Mouse (Mus musculus): ENCODE data around the gene Myl6. TPM values are rescaled to one million over a fixed set of nuclear protein-coding genes. Genes with fewer than 3 reads are reported as not detected.
A peak's percentile ranks its signal among the peaks of the same experiment; 100 is the strongest.
"Not testable (repeated sequence)": the region's sequence is repeated elsewhere in the genome, so short reads cannot be mapped to it uniquely, and the experiment has no call there.

The Myl6 gene
- total RNA-seq, 2 experiments from 2014 or later: 499 to 509 TPM

DNA sequence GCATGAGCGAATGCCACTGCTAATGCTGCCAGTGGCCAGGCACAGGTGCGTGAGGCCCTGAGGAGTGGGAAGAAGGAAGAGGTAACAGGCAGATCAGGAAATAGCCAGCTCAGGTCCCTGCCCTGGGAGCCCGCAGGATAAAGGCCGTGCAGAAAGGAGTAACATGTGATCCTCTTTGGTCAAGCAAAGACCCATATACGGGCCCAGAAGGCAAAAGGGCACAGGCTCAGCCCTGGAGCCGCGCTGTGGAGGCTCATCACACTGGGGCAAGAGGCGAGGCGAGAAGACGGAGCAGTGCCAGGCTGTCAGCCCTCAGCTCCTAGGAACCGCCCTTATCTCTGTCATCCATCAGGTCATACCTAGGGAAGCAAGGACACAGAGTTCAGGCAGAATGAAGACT is 16.4 kb upstream of the Myl6 start:
- intact Hi-C loops (cut with DNase I): no loop called here

GRCm38 (mm10) chr10:128509831-128510230 is 15.9 kb upstream of the Myl6 start:
- intact Hi-C loops (cut with DNase I): no loop called here
- DNase-seq: no peak

More for the DNA sequence above, 16.4 kb upstream of the Myl6 start:
- DNase-seq: no peak

DNA sequence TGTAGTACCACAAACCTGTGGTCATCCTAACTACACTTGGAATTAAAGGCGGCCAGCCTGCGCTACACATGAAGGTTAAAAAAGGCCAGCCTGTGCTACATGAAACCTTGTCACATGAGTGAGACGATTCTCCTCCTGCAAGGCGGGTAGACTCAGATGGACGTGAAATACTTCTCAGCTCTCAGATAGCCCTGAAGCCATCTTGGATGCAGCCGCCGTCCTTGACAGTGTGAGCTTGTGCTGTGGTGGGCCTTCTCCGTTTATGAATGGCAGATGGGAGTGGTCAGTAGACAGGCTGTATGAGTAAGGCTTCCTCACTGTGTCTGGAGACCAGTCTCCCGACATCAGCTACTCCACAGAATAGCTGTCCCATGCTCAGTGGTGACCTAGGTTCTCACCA is 15.3 kb upstream of the Myl6 start:
- intact Hi-C loops (cut with DNase I): no loop called here
- no peak for DNase-seq

DNA sequence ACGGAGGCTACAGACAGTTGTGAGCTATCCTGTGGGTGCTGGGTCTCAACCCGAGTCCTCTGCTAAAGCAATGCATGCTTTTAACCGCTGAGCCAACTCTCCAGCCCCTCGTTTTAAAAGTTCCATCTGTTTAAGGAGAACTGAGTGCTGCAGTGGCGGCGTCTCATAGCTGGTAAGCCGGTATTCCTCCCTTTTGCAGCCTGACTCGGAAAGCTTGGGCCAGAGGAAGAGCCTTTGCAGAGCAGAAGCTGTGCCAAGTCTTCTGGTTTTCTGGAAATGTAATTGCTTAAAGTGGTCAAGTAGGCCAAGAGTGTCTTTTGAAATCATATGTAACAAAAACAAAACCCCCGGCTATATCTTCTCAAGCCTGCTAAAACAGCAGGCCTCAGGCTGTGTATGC is 14.3 kb upstream of the Myl6 start:
- intact Hi-C loops (cut with DNase I): no loop called here
- no peak for DNase-seq

- DNase-seq: no peak
- intact Hi-C loops (cut with DNase I): no loop called here
Measured at GRCm38 (mm10) chr10:128505974-128506373, 12.0 kb upstream of the Myl6 start.

DNA sequence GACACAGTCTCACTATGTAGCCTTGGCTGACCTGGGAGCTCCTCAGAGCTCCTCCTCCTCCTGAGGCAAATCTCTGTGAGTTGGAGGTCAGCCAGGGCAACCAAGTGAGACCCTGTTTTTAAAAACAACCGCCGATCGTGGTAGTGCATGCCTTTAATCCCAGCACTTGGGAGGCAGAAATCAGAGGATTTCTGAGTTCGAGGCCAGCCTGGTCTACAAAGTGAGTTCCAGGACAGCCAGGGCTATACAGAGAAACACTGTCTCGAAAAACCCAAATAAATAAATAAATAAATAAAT is 11.4 kb upstream of the Myl6 start:
- intact Hi-C loops (cut with DNase I): not testable (repeated sequence)

GRCm38 (mm10) chr10:128504641-128505370 is 10.9 kb upstream of the Myl6 start:
- intact Hi-C loops (cut with DNase I): no loop called here
- no peak for DNase-seq

More for the DNA sequence above, 11.4 kb upstream of the Myl6 start:
- not testable (repeated sequence) for DNase-seq

GRCm38 (mm10) chr10:128504012-128504411 is 10.1 kb upstream of the Myl6 start:
- intact Hi-C loops (cut with DNase I): no loop called here

DNA sequence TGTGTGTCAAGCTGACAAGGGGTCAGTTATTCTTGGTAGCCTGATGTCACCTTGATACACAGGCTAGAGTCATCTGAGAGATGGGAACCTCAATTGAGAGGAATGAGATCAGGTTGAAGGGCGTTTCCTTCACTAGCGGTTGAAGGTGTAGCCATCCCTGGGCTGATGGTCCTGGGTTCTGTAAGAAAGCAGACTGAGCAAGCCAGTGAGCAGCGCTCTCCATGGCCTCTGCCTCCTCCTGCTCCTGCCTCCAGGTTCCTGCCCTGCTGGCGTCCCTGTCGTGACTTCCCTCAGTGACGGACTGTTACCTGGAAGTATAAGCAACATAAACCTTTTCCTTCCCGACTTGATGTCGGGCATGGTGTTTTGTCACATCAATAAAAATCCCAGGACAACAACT is 9.6 kb upstream of the Myl6 start:
- no peak for DNase-seq
- intact Hi-C loops (cut with DNase I): no loop called here

More at GRCm38 (mm10) chr10:128504012-128504411, 10.1 kb upstream of the Myl6 start:
- DNase-seq: no peak

- DNase-seq: no peak
- intact Hi-C loops (cut with DNase I): no loop called here
Measured at GRCm38 (mm10) chr10:128502341-128502740, 8.4 kb upstream of the Myl6 start.

DNA sequence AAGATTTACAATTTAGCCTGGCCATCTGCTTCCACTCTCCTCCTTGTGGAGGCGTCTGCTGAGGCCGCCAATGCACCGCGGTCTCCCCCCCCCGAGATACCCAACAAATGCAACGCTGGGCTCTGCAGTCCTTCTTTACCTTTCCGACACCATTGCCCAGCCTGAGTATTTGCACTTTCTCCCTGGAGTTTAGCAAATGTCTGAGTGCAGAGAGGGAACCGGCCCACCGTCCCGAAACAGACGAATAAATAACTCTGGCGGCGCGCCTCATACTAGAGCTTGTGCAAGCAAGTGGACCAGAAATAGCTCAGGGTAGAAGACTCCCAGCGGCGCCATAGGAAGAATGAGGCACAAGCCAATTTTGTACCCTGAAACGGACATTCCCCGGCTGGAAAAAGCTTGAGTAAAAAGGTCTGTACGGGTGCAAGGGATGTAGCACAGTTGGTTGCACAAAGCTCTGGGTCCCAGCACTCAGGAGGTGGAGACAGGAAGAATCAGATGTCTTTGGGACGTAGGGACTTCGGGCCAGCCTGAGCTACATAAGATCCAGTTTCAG is 5.2 kb upstream of the Myl6 start:
- peak; percentile 46 for DNase-seq
- intact Hi-C loops (cut with DNase I): no loop called here

- intact Hi-C loops (cut with DNase I): no loop called here
- peak; percentile 96 for DNase-seq
Measured at GRCm38 (mm10) chr10:128498590-128498989, 4.6 kb upstream of the Myl6 start, which contains the start of gene Myl6b. Gene Myl6b (minus strand): TSS chr10:128498685.

- no peak for DNase-seq
- intact Hi-C loops (cut with DNase I): no loop called here
Measured at GRCm38 (mm10) chr10:128497134-128497737, 3.3 kb upstream of the Myl6 start.

GRCm38 (mm10) chr10:128496509-128497077 is 2.6 kb upstream of the Myl6 start:
- intact Hi-C loops (cut with DNase I): no loop called here
- no peak for DNase-seq

GRCm38 (mm10) chr10:128495903-128496302 is 2.0 kb upstream of the Myl6 start:
- no peak for DNase-seq
- intact Hi-C loops (cut with DNase I): no loop called here

- no peak for DNase-seq
- intact Hi-C loops (cut with DNase I): no loop called here
Measured at GRCm38 (mm10) chr10:128495270-128495669, 1.3 kb upstream of the Myl6 start.

- intact Hi-C loops (cut with DNase I): no loop called here
- DNase-seq: no peak
Measured at GRCm38 (mm10) chr10:128494667-128495245, 811 bp upstream of the Myl6 start.

GRCm38 (mm10) chr10:128493319-128493694 is 638 bp downstream of the Myl6 start:
- DNase-seq: peak; percentile 48
- intact Hi-C loops (cut with DNase I): no loop called here

GRCm38 (mm10) chr10:128492633-128493311 is 1.2 kb downstream of the Myl6 start:
- intact Hi-C loops (cut with DNase I): no loop called here
- no peak for DNase-seq

DNA sequence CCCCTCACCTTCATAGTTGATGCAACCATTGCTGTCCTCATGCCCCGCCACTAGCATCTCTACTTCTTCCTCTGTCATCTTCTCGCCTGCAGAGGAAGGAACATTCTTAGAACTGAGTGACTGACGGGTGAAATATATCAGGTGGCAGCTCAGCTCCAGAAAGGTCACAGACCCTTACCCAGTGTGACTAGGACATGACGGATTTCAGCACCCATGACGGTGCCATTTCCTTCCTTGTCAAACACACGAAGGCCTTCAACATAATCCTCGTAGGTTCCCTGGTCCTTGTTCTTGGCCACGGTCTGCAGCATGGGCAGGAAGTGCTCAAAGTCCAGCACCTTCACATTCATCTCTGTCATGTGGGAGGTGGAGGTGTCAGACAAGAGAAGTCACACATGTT is 1.9 kb downstream of the Myl6 start:
- intact Hi-C loops (cut with DNase I): not testable (repeated sequence)

GRCm38 (mm10) chr10:128491495-128491894 is 2.5 kb downstream of the Myl6 start:
- DNase-seq: no peak
- intact Hi-C loops (cut with DNase I): no loop called here

More for the DNA sequence above, 1.9 kb downstream of the Myl6 start:
- DNase-seq: not testable (repeated sequence)
